Mouse (Mus musculus) lung, postnatal 14 days (tissue): ENCODE data around the gene Hemk1.
"Not testable (repeated sequence)": the region's sequence is repeated elsewhere in the genome, so short reads cannot be mapped to it uniquely, and the experiment has no call there.

Experiments
- DNase-seq: peaks from one replicate; pipeline ENCODE4 v3.0.0; 2021

Gene Hemk1

GRCm38 (mm10) chr9:107307886-107308285 is 30.3 kb downstream of the Hemk1 start:
- peak; percentile 84 for DNase-seq

GRCm38 (mm10) chr9:107307099-107307872 is 30.9 kb downstream of the Hemk1 start:
- no peak for DNase-seq

GRCm38 (mm10) chr9:107306673-107307072 is 31.5 kb downstream of the Hemk1 start:
- DNase-seq: not testable (repeated sequence)

- peak; percentile 41 for DNase-seq
These were observed 32.3 kb downstream of the Hemk1 start for GRCm38 (mm10) chr9:107305601-107306542.

GRCm38 (mm10) chr9:107305012-107305411 is 33.1 kb downstream of the Hemk1 start:
- no peak for DNase-seq

GRCm38 (mm10) chr9:107304383-107304782 is 33.8 kb downstream of the Hemk1 start:
- no peak for DNase-seq

- DNase-seq: no peak
These were observed 34.2 kb downstream of the Hemk1 start for GRCm38 (mm10) chr9:107303900-107304299.

- DNase-seq: no peak
These were observed 34.9 kb downstream of the Hemk1 start for GRCm38 (mm10) chr9:107303121-107303820.

GRCm38 (mm10) chr9:107302592-107302991 is 35.6 kb downstream of the Hemk1 start:
- no peak for DNase-seq

- peak; percentile 39 for DNase-seq
These were observed 36.4 kb downstream of the Hemk1 start for GRCm38 (mm10) chr9:107301554-107302331.

GRCm38 (mm10) chr9:107300224-107300973 is 37.8 kb downstream of the Hemk1 start:
- DNase-seq: no peak

- no peak for DNase-seq
These were observed 38.4 kb downstream of the Hemk1 start for GRCm38 (mm10) chr9:107299783-107300182.

- DNase-seq: no peak
These were observed 39.3 kb downstream of the Hemk1 start for GRCm38 (mm10) chr9:107298876-107299275.

- DNase-seq: peak; percentile 67
These were observed 39.9 kb downstream of the Hemk1 start for GRCm38 (mm10) chr9:107298059-107298780.

- no peak for DNase-seq
These were observed 40.5 kb downstream of the Hemk1 start for GRCm38 (mm10) chr9:107297658-107298057.

- DNase-seq: peak; percentile 47
These were observed 41.1 kb downstream of the Hemk1 start for GRCm38 (mm10) chr9:107297059-107297458.

GRCm38 (mm10) chr9:107296501-107296965 is 41.6 kb downstream of the Hemk1 start:
- peak; percentile 95 for DNase-seq

GRCm38 (mm10) chr9:107296041-107296440 is 42.1 kb downstream of the Hemk1 start:
- DNase-seq: no peak

- no peak for DNase-seq
These were observed 42.3 kb downstream of the Hemk1 start, which contains the start of gene Cish for GRCm38 (mm10) chr9:107296016-107296040. Gene Cish (plus strand): TSS chr9:107296026.

GRCm38 (mm10) chr9:107295616-107296015 is 42.5 kb downstream of the Hemk1 start:
- peak; percentile 46 for DNase-seq

GRCm38 (mm10) chr9:107294249-107294648 is 43.9 kb downstream of the Hemk1 start:
- peak; percentile 92 for DNase-seq
